Mouse (Mus musculus): ENCODE measurements around the gene Bcl3. TPM values are rescaled to one million over a fixed set of nuclear protein-coding genes. Genes with fewer than 3 reads are reported as not detected.

The Bcl3 gene
- total and polyA plus RNA-seq, 3 experiments, result 3.2 to 25.2 (median 15.8) TPM

DNA sequence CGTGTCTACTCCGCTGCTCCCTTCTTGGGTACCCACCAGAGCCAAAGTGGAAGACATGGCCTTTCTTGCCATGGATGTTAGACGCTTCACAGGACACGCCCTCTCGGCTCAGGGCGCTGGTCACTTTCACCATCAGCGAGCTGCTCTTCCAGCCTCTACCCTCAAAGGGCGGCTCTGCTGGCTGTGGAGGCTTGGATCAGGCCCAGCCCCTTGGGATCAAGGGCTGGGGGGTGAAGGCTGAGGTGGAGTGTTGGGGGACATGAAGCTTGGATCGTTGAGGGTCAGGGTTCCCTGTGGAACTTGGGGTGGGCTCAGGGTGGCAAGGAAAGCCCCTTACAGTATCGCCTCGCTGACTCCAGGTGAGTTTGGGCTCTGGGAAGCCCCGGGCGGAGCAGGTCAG is 63.9 kb downstream of the Bcl3 start:
- no peak for TF ChIP-seq SIN3A (IDR thresholded peaks at IDR 0.05; ENCODE audit: low read length)
- H3K4me3 ChIP-seq (replicated peaks in 1 of 3; ENCODE audit: low read depth in 2 of 3, low read length in 2 of 3, poor library complexity in 1 of 3), result no peak overlapping the region
- no peak for DNase-seq (ENCODE audit: extremely low read depth)
- in situ Hi-C loops (cut with MboI; ENCODE audit: low pct_ligation_motif_present, low pct_unique_long_range_greater_than_20kb, low sequenced_read_pairs), result no loop called here
- H3K27ac ChIP-seq (ENCODE audit: insufficient read depth, low read depth), result no peak overlapping the region
- H3K79me2 ChIP-seq (replicated peaks; ENCODE audit: control insufficient read depth, extremely low read depth, insufficient read depth, poor library complexity, severe bottlenecking), result no peaks in the 10 kb centered on the region
- peaks cover 10% of the 10 kb centered on the region for H3K27me3 ChIP-seq (replicated peaks)
- no peaks in the 10 kb centered on the region for H3K4me1 ChIP-seq (ENCODE audit: control insufficient read depth in 1 of 2, insufficient read depth in 2 of 2)
- peaks cover 3% of the 10 kb centered on the region for H3K9me3 ChIP-seq (replicated peaks; ENCODE audit: low read length)
- no peak overlapping the region for H3K9ac ChIP-seq (ENCODE audit: insufficient read depth, low read depth)
- dilution Hi-C loops (cut with MboI; ENCODE audit: extremely low pct_ligation_motif_present, extremely low pct_unique_long_range_greater_than_20kb, low sequenced_read_pairs), result no loop called here
- H3K4me2 ChIP-seq (ENCODE audit: insufficient read depth, low read depth, poor library complexity, severe bottlenecking), result no peak overlapping the region
- peaks cover 0 to 11% of the 10 kb centered on the region in 2 experiments for H3K36me3 ChIP-seq (replicated peaks in 1 of 2; ENCODE audit: control insufficient read depth in 1 of 2, insufficient read depth in 1 of 2, low read length in 1 of 2)

Other genes with a start within 250 kb of the Bcl3 start
Only the 20 nearest of the 21 such genes appear.
- gene Gemin7, start 245.2 kb downstream of the Bcl3 start, total RNA-seq (2012; rRNA removed), result 52.5 and 63.2 TPM in 2 replicates
- gene Gemin7, start 245.2 kb downstream of the Bcl3 start, total RNA-seq (2014; rRNA removed), result 89.6 and 101 TPM in 2 replicates
- gene Gemin7, start 245.2 kb downstream of the Bcl3 start, polyA plus RNA-seq (2012; ENCODE audit: insufficient read length, low read depth), result 59.3 and 64.4 TPM in 2 replicates
- 43.4 and 45.4 TPM in 2 replicates for gene Clasrp, start 218.3 kb downstream of the Bcl3 start, total RNA-seq (2012; rRNA removed)
- 14.5 and 17.5 TPM in 2 replicates for gene Clasrp, start 218.3 kb downstream of the Bcl3 start, total RNA-seq (2014; rRNA removed)
- 59.4 and 62.6 TPM in 2 replicates for gene Clasrp, start 218.3 kb downstream of the Bcl3 start, polyA plus RNA-seq (2012; ENCODE audit: insufficient read length, low read depth)
- gene Relb, start 193.3 kb downstream of the Bcl3 start, total RNA-seq (2012; rRNA removed), result 37.8 and 58.1 TPM in 2 replicates
- gene Relb, start 193.3 kb downstream of the Bcl3 start, total RNA-seq (2014; rRNA removed), result 41.5 and 44.0 TPM in 2 replicates
- gene Relb, start 193.3 kb downstream of the Bcl3 start, polyA plus RNA-seq (2012; ENCODE audit: insufficient read length, low read depth), result 50.6 and 59.6 TPM in 2 replicates
- 43.6 and 43.9 TPM in 2 replicates for gene Clptm1, start 157.7 kb downstream of the Bcl3 start, total RNA-seq (2012; rRNA removed)
- 33.8 and 34.0 TPM in 2 replicates for gene Clptm1, start 157.7 kb downstream of the Bcl3 start, total RNA-seq (2014; rRNA removed)
- gene Clptm1, start 157.7 kb downstream of the Bcl3 start, polyA plus RNA-seq (2012; ENCODE audit: insufficient read length, low read depth), result 54.7 and 70.9 TPM in 2 replicates
- gene Apoc2, start 144.8 kb downstream of the Bcl3 start, total RNA-seq (2012; rRNA removed), result not detected in 2 replicates
- not detected in 2 replicates for gene Apoc2, start 144.8 kb downstream of the Bcl3 start, total RNA-seq (2014; rRNA removed)
- not detected in 2 replicates for gene Apoc2, start 144.8 kb downstream of the Bcl3 start, polyA plus RNA-seq (2012; ENCODE audit: insufficient read length, low read depth)
- not detected in 2 replicates for gene Gm44805, start 141.3 kb downstream of the Bcl3 start, total RNA-seq (2012; rRNA removed)
- not detected in 2 replicates for gene Gm44805, start 141.3 kb downstream of the Bcl3 start, total RNA-seq (2014; rRNA removed)
- gene Gm44805, start 141.3 kb downstream of the Bcl3 start, polyA plus RNA-seq (2012; ENCODE audit: insufficient read length, low read depth), result not detected in 2 replicates
- gene Apoc4, start 141.3 kb downstream of the Bcl3 start, total RNA-seq (2012; rRNA removed), result not detected in 2 replicates
- gene Apoc4, start 141.3 kb downstream of the Bcl3 start, total RNA-seq (2014; rRNA removed), result not detected in 2 replicates
- gene Apoc4, start 141.3 kb downstream of the Bcl3 start, polyA plus RNA-seq (2012; ENCODE audit: insufficient read length, low read depth), result not detected in 2 replicates
- not detected in 2 replicates for gene Apoc1, start 130.1 kb downstream of the Bcl3 start, total RNA-seq (2012; rRNA removed)
- not detected in 2 replicates for gene Apoc1, start 130.1 kb downstream of the Bcl3 start, total RNA-seq (2014; rRNA removed)
- gene Apoc1, start 130.1 kb downstream of the Bcl3 start, polyA plus RNA-seq (2012; ENCODE audit: insufficient read length, low read depth), result not detected in 2 replicates
- gene Apoe, start 123.6 kb downstream of the Bcl3 start, total RNA-seq (2012; rRNA removed), result 10.0 and 10.5 TPM in 2 replicates
- gene Apoe, start 123.6 kb downstream of the Bcl3 start, total RNA-seq (2014; rRNA removed), result 6.2 and 6.4 TPM in 2 replicates
- 16.7 and 21.4 TPM in 2 replicates for gene Apoe, start 123.6 kb downstream of the Bcl3 start, polyA plus RNA-seq (2012; ENCODE audit: insufficient read length, low read depth)
- 179 and 214 TPM in 2 replicates for gene Tomm40, start 107.3 kb downstream of the Bcl3 start, total RNA-seq (2012; rRNA removed)
- 115 TPM in 2 replicates for gene Tomm40, start 107.3 kb downstream of the Bcl3 start, total RNA-seq (2014; rRNA removed)
- 197 and 221 TPM in 2 replicates for gene Tomm40, start 107.3 kb downstream of the Bcl3 start, polyA plus RNA-seq (2012; ENCODE audit: insufficient read length, low read depth)
- 9.1 and 14.1 TPM in 2 replicates for gene Nectin2, start 72.3 kb downstream of the Bcl3 start, total RNA-seq (2012; rRNA removed)
- gene Nectin2, start 72.3 kb downstream of the Bcl3 start, total RNA-seq (2014; rRNA removed), result 3.0 and 3.4 TPM in 2 replicates
- gene Nectin2, start 72.3 kb downstream of the Bcl3 start, polyA plus RNA-seq (2012; ENCODE audit: insufficient read length, low read depth), result 6.3 and 6.5 TPM in 2 replicates
- gene Bcam, start 51.8 kb downstream of the Bcl3 start, total RNA-seq (2012; rRNA removed), result 8.2 and 10.9 TPM in 2 replicates
- gene Bcam, start 51.8 kb downstream of the Bcl3 start, total RNA-seq (2014; rRNA removed), result 2.4 and 3.0 TPM in 2 replicates
- gene Bcam, start 51.8 kb downstream of the Bcl3 start, polyA plus RNA-seq (2012; ENCODE audit: insufficient read length, low read depth), result 4.8 and 5.3 TPM in 2 replicates
- 30.8 and 38.9 TPM in 2 replicates for gene Cblc, start 26.0 kb downstream of the Bcl3 start, total RNA-seq (2012; rRNA removed)
- 6.4 and 7.2 TPM in 2 replicates for gene Cblc, start 26.0 kb downstream of the Bcl3 start, total RNA-seq (2014; rRNA removed)
- 12.7 and 13.4 TPM in 2 replicates for gene Cblc, start 26.0 kb downstream of the Bcl3 start, polyA plus RNA-seq (2012; ENCODE audit: insufficient read length, low read depth)
- 0.59 TPM in 1 of 2 replicates, not detected in the other for gene Gm19345, start 29.2 kb upstream of the Bcl3 start, total RNA-seq (2012; rRNA removed)
- not detected in 2 replicates for gene Gm19345, start 29.2 kb upstream of the Bcl3 start, total RNA-seq (2014; rRNA removed)
- 4.1 and 4.3 TPM in 2 replicates for gene Gm19345, start 29.2 kb upstream of the Bcl3 start, polyA plus RNA-seq (2012; ENCODE audit: insufficient read length, low read depth)
- gene Ceacam16, start 38.5 kb upstream of the Bcl3 start, total RNA-seq (2012; rRNA removed), result 2.5 and 3.2 TPM in 2 replicates
- 0.88 and 1.1 TPM in 2 replicates for gene Ceacam16, start 38.5 kb upstream of the Bcl3 start, total RNA-seq (2014; rRNA removed)
- 6.8 and 7.7 TPM in 2 replicates for gene Ceacam16, start 38.5 kb upstream of the Bcl3 start, polyA plus RNA-seq (2012; ENCODE audit: insufficient read length, low read depth)
- 0.04 and 0.08 TPM in 2 replicates for gene Ceacam19, start 65.2 kb upstream of the Bcl3 start, total RNA-seq (2012; rRNA removed)
- not detected in 2 replicates for gene Ceacam19, start 65.2 kb upstream of the Bcl3 start, total RNA-seq (2014; rRNA removed)
- gene Ceacam19, start 65.2 kb upstream of the Bcl3 start, polyA plus RNA-seq (2012; ENCODE audit: insufficient read length, low read depth), result not detected in 2 replicates
- 15.0 and 15.4 TPM in 2 replicates for gene Pvr, start 98.4 kb upstream of the Bcl3 start, total RNA-seq (2012; rRNA removed)
- gene Pvr, start 98.4 kb upstream of the Bcl3 start, total RNA-seq (2014; rRNA removed), result 12.7 and 13.1 TPM in 2 replicates
- gene Pvr, start 98.4 kb upstream of the Bcl3 start, polyA plus RNA-seq (2012; ENCODE audit: insufficient read length, low read depth), result 8.8 and 13.2 TPM in 2 replicates
- 0.08 TPM in 1 of 2 replicates, not detected in the other for gene Igsf23, start 128.0 kb upstream of the Bcl3 start, total RNA-seq (2012; rRNA removed)
- gene Igsf23, start 128.0 kb upstream of the Bcl3 start, total RNA-seq (2014; rRNA removed), result not detected in 2 replicates
- not detected in 2 replicates for gene Igsf23, start 128.0 kb upstream of the Bcl3 start, polyA plus RNA-seq (2012; ENCODE audit: insufficient read length, low read depth)
- 1.8 and 1.9 TPM in 2 replicates for gene Ceacam20, start 142.6 kb upstream of the Bcl3 start, total RNA-seq (2012; rRNA removed)
- gene Ceacam20, start 142.6 kb upstream of the Bcl3 start, total RNA-seq (2014; rRNA removed), result 4.3 and 6.6 TPM in 2 replicates
- gene Ceacam20, start 142.6 kb upstream of the Bcl3 start, polyA plus RNA-seq (2012; ENCODE audit: insufficient read length, low read depth), result 4.2 and 5.8 TPM in 2 replicates
- 0.21 and 0.34 TPM in 2 replicates for gene Nlrp9b, start 168.7 kb upstream of the Bcl3 start, total RNA-seq (2012; rRNA removed)
- gene Nlrp9b, start 168.7 kb upstream of the Bcl3 start, total RNA-seq (2014; rRNA removed), result 1.4 TPM in 2 replicates
- 1.4 and 2.3 TPM in 2 replicates for gene Nlrp9b, start 168.7 kb upstream of the Bcl3 start, polyA plus RNA-seq (2012; ENCODE audit: insufficient read length, low read depth)

Measured in CH12.LX (cell line).